Mouse (Mus musculus): ENCODE measurements around the gene Lysmd1.

- peak; percentile 37; the same call in 1 of the 2 replicates for TF ChIP-seq POLR2A (IDR thresholded peaks at IDR 0.05; ENCODE audit: low read depth, low read length)
- TF ChIP-seq CTCF (IDR thresholded peaks at IDR 0.05; ENCODE audit: extremely low read depth, insufficient read depth, insufficient read length, insufficient replicate concordance), result no peak
Observed at GRCm38 (mm10) chr3:95106338-95107117, 27.4 kb upstream of the Lysmd1 start, which contains the start of gene Pip5k1a.
